Mouse (Mus musculus) forebrain, embryonic 14.5 days (tissue): ENCODE results near the gene Aip. TPM values are rescaled to one million over a fixed set of nuclear protein-coding genes. Genes with fewer than 3 reads are reported as not detected.
A peak's percentile ranks its signal among the peaks of the same experiment; 100 is the strongest.

ENCODE experiments used
- ATAC-seq: fragments of 200-750 bp; cut with Nextera tagmentation; 2 replicates; pipeline ENCODE4 v1.8.0; 2017; ENCODE audit warnings: mild to moderate bottlenecking, moderate library complexity
- DNase-seq: peaks from one replicate; pipeline ENCODE4 v3.0.0-alpha.2; 2015; ENCODE audit warnings: low spot score
- H3K27ac ChIP-seq: fragments of 300-500 bp; sonication (generic); 2 replicates; pipeline ENCODE4 v1.5.1; 2014; ENCODE audit warnings: low read depth, mild to moderate bottlenecking, control low read depth, low read length, moderate library complexity
- H3K27me3 ChIP-seq: fragments of 300-500 bp; sonication (generic); replicated peaks from 2 replicates; pipeline ENCODE4 v1.6.1; 2014; ENCODE audit warnings: low read length, control low read depth, mixed read lengths; ENCODE audit not compliant: control insufficient read depth, insufficient read depth
- H3K36me3 ChIP-seq: fragments of 300-500 bp; sonication (generic); 2 replicates; pipeline ENCODE4 v1.6.1; 2014; ENCODE audit warnings: low read length, control low read depth; ENCODE audit not compliant: control insufficient read depth, insufficient read depth
- H3K4me1 ChIP-seq: fragments of 300-500 bp; sonication (generic); 2 replicates; pipeline ENCODE4 v1.6.1; 2014; ENCODE audit warnings: antibody characterized with exemption, low read length, control low read depth; ENCODE audit not compliant: control insufficient read depth, insufficient read depth
- H3K4me2 ChIP-seq: fragments of 300-500 bp; sonication (generic); 2 replicates; pipeline ENCODE4 v1.6.1; 2014; ENCODE audit warnings: mild to moderate bottlenecking, control low read depth, low read length
- H3K4me3 ChIP-seq: fragments of 300-500 bp; sonication (generic); 2 replicates; pipeline ENCODE4 v1.5.1; 2014; ENCODE audit warnings: low read depth, low read length, control low read depth
- H3K9ac ChIP-seq: fragments of 300-500 bp; sonication (generic); 2 replicates; pipeline ENCODE4 v1.6.1; 2014; ENCODE audit warnings: mild to moderate bottlenecking, low read length, control low read depth, moderate library complexity
- H3K9me3 ChIP-seq: fragments of 300-500 bp; sonication (generic); replicated peaks from 2 replicates; pipeline ENCODE4 v1.6.1; 2016; ENCODE audit warnings: low read length, control low read depth, mixed read lengths; ENCODE audit not compliant: control insufficient read depth
- WGBS: fragments of 180-500 bp; shearing (Covaris S2); extraction: QIAGEN DNeasy Blood & Tissue Kit; methylation state at CpG from one replicate; pipeline ENCODE4 v1.1.7; 2014; 5-methylcytosine and 5-hydroxymethylcytosine counted together
- polyA plus RNA-seq: library from polyadenylated mRNA; unstranded; fragments of >200 nt; fragmentation: Nextera tagmentation; extraction: Ambion mirVana; gene quantifications from 2 replicates; pipeline ENCODE4 v1.2.1, GENCODE M21; 2014

Aip gene
- polyA plus RNA-seq, 1 experiment from 2014 or later = 85.2 TPM

DNA sequence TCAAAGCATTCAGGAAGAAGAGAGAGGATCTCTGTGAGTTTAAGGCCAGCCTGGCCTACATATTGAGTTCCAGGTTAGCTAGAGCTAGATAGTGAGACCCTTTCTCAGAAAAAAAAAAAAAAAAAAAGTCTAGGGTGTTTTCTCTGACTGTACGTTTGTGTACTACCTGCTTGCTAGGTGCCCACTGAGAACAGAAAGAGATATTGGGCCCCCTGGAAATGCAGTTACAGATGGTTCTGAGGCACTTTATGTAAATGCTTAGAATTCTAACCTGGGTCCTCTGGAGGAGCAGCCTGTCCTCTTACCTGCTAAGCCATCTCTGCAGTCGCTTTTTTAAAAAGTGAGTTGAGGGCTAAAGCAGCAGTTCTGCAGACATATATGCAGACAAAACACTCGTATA is 29.9 kb downstream of the Aip start:
- no peaks in the 10 kb centered on the region for H3K36me3 ChIP-seq
- no peaks in the 10 kb centered on the region; the same call in 1 of the 2 replicates for H3K27me3 ChIP-seq
- 64% methylated on average over 3 of the region's 3 CpGs for WGBS
- H3K4me1 ChIP-seq = peaks cover 18% of the 10 kb centered on the region
- H3K27ac ChIP-seq = no peak overlapping the region
- DNase-seq = no peak
- H3K9me3 ChIP-seq = no peaks in the 10 kb centered on the region
- ATAC-seq = no peak
- H3K4me2 ChIP-seq = peak overlapping the region; percentile 65
- H3K4me3 ChIP-seq = no peak overlapping the region
- H3K9ac ChIP-seq = no peak overlapping the region

DNA sequence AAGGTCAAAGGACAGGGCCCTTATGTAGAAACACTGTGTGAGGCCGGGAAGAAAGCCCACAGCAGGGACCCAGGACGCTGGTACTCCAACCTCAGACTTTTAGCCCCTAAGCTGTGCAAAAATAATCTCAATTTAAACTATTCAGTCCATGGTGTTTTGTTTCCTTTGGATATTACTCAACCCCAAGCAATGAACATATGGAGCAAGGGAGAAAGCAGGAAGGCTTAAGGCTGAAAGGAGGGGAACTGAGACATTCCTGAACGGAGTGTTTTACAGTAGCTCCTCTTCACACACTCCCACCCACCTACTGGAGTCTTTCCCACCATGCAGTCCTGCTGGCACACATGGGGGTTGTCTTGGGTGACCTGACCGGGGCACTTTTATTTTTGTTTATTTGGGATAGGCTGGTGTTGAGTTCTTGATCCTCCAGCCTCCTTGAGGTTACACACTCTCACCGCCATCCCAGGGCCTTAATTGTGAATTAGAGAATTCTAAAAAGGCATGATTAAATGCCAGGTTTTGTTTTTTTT is 30.8 kb downstream of the Aip start:
- no peaks in the 10 kb centered on the region for H3K27me3 ChIP-seq
- H3K27ac ChIP-seq = no peak overlapping the region
- H3K4me3 ChIP-seq = no peak overlapping the region
- ATAC-seq = no peak
- peaks cover 10% of the 10 kb centered on the region for H3K4me1 ChIP-seq
- no peaks in the 10 kb centered on the region for H3K36me3 ChIP-seq
- WGBS = 84% methylated on average over 5 of the region's 5 CpGs
- H3K4me2 ChIP-seq = no peak overlapping the region
- H3K9me3 ChIP-seq = no peaks in the 10 kb centered on the region
- no peak for DNase-seq
- H3K9ac ChIP-seq = no peak overlapping the region

DNA sequence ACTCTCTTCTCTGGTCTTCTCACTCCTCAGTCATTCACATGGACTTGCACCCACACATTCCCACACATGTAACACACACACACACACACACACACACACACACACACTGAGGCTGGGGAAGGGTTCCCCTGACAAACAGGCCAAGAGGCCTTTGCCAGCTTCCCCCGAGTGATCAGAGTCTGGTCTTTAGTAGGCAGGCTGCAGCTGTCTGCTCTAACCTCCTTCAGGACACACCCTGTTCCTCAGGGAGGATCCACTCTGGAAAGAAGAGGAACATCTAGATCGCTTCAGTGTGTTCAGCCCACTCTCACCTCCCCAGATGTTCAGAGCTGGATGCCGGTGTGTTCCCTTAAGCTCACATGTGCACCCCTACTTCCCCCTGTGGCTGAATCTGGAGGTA is 31.3 kb downstream of the Aip start:
- H3K4me1 ChIP-seq = peaks cover 6% of the 10 kb centered on the region
- no peak overlapping the region for H3K9ac ChIP-seq
- H3K4me3 ChIP-seq = no peak overlapping the region
- no peak for ATAC-seq
- no peak overlapping the region for H3K27ac ChIP-seq
- no peaks in the 10 kb centered on the region for H3K9me3 ChIP-seq
- no peak overlapping the region for H3K4me2 ChIP-seq
- no peaks in the 10 kb centered on the region for H3K36me3 ChIP-seq
- no peaks in the 10 kb centered on the region for H3K27me3 ChIP-seq
- no peak for DNase-seq
- 93% methylated on average over 3 of the region's 3 CpGs for WGBS

DNA sequence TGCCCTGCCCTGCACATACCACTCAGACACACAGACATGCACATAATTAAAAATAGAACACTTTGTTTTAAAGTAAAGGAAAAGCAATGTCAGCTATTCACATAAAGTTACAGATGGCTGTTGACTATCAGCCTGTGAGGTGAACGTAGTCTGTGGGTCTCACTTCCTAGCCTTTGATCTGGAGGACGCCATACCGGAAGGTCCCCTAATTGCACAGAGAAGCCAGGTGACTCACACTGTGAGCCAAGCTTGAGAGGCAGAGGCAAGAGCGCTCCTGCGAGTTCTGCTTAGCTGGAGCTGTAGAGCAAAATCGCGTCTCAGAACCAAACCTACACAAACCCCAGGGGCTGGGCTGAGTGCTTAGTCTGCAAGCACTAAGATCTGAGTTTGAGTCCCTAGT is 31.9 kb downstream of the Aip start:
- WGBS = 82% methylated on average over 7 of the region's 7 CpGs
- DNase-seq (no peak), ATAC-seq (no peak)
- Histone ChIP-seq H3K9ac (no peak overlapping the region), H3K4me2 (no peak overlapping the region), H3K4me3 (no peak overlapping the region), H3K27me3 (no peaks in the 10 kb centered on the region), H3K36me3 (no peaks in the 10 kb centered on the region), H3K27ac (no peak overlapping the region), H3K9me3 (no peaks in the 10 kb centered on the region), H3K4me1 (peaks cover 6% of the 10 kb centered on the region)

DNA sequence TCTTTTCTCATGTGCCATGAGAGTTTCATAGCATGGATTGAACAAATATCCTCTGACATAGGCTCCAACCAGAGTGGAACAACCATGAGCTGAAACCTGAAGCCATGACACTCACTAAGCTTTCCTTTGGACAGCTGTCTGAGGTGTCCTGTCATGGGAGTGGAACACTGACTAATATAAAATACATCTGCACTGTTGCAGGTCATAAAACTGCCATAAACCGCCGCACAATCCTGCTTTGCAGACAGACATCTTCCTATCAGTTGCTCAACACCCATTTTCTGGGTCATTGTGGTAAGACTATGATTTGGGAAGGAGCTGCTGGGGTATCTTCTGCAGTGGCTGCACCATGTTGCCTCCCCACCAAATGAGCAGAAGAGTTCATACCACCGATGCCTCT is 32.9 kb downstream of the Aip start:
- Histone ChIP-seq H3K4me2 (no peak overlapping the region), H3K4me3 (no peak overlapping the region), H3K9ac (no peak overlapping the region), H3K4me1 (peaks cover 6% of the 10 kb centered on the region), H3K36me3 (no peaks in the 10 kb centered on the region), H3K27ac (no peak overlapping the region), H3K27me3 (no peaks in the 10 kb centered on the region), H3K9me3 (no peaks in the 10 kb centered on the region)
- WGBS = 85% methylated on average over 3 of the region's 3 CpGs
- ATAC-seq (no peak), DNase-seq (no peak)

DNA sequence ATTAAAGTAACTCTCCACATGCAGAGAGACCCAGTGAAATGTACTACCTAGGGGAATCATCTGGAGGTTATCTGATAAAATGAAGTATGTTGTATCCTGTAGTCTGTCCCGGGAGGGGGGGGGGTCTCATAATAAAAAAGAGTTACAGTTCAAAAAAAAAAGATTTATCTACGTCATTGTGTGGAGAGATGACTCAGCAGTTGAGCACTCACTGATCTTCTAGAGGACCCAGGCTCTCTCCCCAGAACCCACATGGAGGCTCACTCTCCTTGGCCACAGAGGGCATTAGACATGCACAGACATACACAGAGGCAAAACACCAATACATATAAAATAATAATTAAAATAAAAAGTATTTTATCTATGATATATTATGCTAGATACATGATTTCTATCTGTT is 34.3 kb downstream of the Aip start:
- DNase-seq = no peak
- Histone ChIP-seq H3K36me3 (no peaks in the 10 kb centered on the region), H3K4me1 (peaks cover 6% of the 10 kb centered on the region), H3K4me3 (no peak overlapping the region), H3K9ac (no peak overlapping the region), H3K9me3 (no peaks in the 10 kb centered on the region), H3K27ac (no peak overlapping the region), H3K4me2 (no peak overlapping the region), H3K27me3 (no peaks in the 10 kb centered on the region)
- ATAC-seq = no peak
- WGBS = 71% methylated on average over 2 of the region's 2 CpGs

DNA sequence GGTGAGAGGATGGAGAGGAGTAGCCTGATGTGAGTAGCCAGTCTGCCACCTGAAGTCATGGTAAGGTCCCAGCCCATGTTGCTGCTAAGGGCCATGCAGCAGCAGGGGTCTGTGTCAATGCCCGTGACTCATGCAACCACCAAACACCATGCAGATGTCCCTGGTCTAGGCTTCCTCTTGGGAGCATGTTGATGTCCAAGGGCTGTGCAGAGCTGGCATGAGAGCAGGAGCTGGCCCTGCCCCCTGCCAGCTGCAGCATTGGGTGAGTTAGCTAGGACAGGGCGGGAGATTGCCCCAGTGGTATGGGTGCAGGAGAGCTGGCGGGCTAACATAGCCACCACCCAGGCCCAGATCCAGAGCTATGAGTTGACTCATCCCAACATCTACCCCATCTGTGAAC is 35.2 kb downstream of the Aip start:
- Histone ChIP-seq H3K4me3 (no peak overlapping the region), H3K9ac (no peak overlapping the region), H3K27ac (no peak overlapping the region), H3K27me3 (no peaks in the 10 kb centered on the region), H3K4me2 (no peak overlapping the region), H3K36me3 (no peaks in the 10 kb centered on the region), H3K9me3 (no peaks in the 10 kb centered on the region), H3K4me1 (no peaks in the 10 kb centered on the region)
- DNase-seq = no peak
- no peak for ATAC-seq
- 92% methylated on average over 3 of the region's 3 CpGs for WGBS

DNA sequence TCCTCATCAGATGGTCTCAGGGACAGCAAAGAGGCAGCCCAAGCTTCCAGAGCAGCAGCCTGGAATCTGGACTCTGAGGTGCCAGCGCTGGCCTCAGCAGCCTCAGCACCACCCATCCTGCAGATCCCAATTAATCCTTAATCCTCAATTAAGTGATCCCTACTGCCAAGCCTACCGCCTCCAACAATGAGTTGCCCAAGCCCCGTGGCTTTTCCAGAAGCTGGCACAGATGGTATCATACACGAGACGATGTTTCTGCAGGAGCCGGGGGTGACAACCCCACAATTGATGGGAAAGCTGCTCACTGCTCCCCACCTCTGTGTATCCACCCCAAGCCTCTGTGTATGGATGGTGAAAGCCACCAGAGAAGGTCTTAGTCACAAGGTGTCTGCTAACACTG is 36.5 kb downstream of the Aip start:
- no peaks in the 10 kb centered on the region for H3K4me1 ChIP-seq
- no peaks in the 10 kb centered on the region for H3K27me3 ChIP-seq
- ATAC-seq (no peak), DNase-seq (peak; percentile 29)
- H3K4me3 ChIP-seq = no peak overlapping the region
- H3K27ac ChIP-seq = no peak overlapping the region
- H3K4me2 ChIP-seq = no peak overlapping the region
- 25% methylated on average over 6 of the region's 6 CpGs for WGBS
- no peaks in the 10 kb centered on the region for H3K36me3 ChIP-seq
- H3K9me3 ChIP-seq = no peaks in the 10 kb centered on the region
- H3K9ac ChIP-seq = no peak overlapping the region

DNA sequence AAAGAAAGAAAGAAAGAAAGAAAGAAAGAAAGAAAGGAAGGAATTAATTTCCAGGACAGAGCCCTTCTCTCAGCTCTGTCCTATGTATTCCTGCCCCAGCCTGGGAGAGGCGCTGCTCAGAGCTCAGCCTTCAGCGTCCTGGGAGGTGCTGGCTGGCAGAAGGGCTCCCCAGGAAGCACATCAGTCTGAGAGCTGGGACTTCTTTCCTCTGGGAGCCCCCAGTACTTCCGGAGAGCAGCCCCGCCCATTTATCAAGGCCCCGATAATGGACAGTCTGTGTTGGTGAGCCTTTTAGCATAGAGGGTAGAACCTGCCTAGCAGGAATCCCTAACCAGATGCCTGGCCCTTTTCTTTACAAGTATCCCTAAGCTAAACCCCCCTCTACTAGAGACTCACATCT is 37.5 kb downstream of the Aip start:
- no peaks in the 10 kb centered on the region for H3K9me3 ChIP-seq
- WGBS = 62% methylated on average over 5 of the region's 5 CpGs

More for the DNA sequence above, 37.5 kb downstream of the Aip start:
- Histone ChIP-seq H3K4me1 (no peaks in the 10 kb centered on the region), H3K4me3 (no peak overlapping the region), H3K27me3 (no peaks in the 10 kb centered on the region), H3K4me2 (no peak overlapping the region), H3K9ac (no peak overlapping the region), H3K36me3 (no peaks in the 10 kb centered on the region), H3K27ac (no peak overlapping the region)
- no peak for DNase-seq
- ATAC-seq = no peak
